Mouse (Mus musculus) brain, embryonic 14.5 days (tissue): Measurements from ENCODE around the gene Atxn1.

Source experiments
- CTCF ChIP-seq: fragments of 200-500 bp; IDR thresholded peaks from 2 replicates; pipeline ENCODE4 v1.5.1; 2012; ENCODE audit warnings: inconsistent platforms, mild to moderate bottlenecking, moderate library complexity, borderline replicate concordance; ENCODE audit not compliant: insufficient read depth, insufficient read length; ENCODE audit errors: extremely low read depth
- POLR2A ChIP-seq: fragments of 200-500 bp; IDR thresholded peaks from 2 replicates; pipeline ENCODE4 v1.6.1; 2012; ENCODE audit warnings: mild to moderate bottlenecking, inconsistent platforms, borderline replicate concordance; ENCODE audit not compliant: poor library complexity, insufficient read depth, insufficient read length, severe bottlenecking; ENCODE audit errors: extremely low read depth

GRCm38 (mm10) chr13:45964331-45964852 is 416 bp downstream of the Atxn1 start:
- TF ChIP-seq CTCF (no peak), POLR2A (no peak)
